Mouse (Mus musculus) small intestine, adult 2 months (tissue): ENCODE data around the gene Pir.

Experiments
- CTCF ChIP-seq: fragments of 200-500 bp; IDR thresholded peaks from 2 replicates; pipeline ENCODE4 v1.5.1; 2012; ENCODE audit warnings: low read depth, mild to moderate bottlenecking, control low read depth, inconsistent platforms, low read length, moderate library complexity, mixed read lengths; ENCODE audit not compliant: insufficient replicate concordance, insufficient read length; ENCODE audit errors: extremely low read depth
- POLR2A ChIP-seq: fragments of 200-500 bp; IDR thresholded peaks from 2 replicates; pipeline ENCODE4 v1.6.1; 2012; ENCODE audit warnings: low read depth, mild to moderate bottlenecking, control low read depth, inconsistent platforms, low read length, moderate library complexity

GRCm38 (mm10) chrX:164416803-164417202 is 147.6 kb downstream of the Pir start:
- no peak for TF ChIP-seq CTCF
- no peak for TF ChIP-seq POLR2A
